Mouse (Mus musculus) kidney, adult 2 months (tissue): ENCODE measurements around the gene Ap4s1.

Experiments
- CTCF ChIP-seq: fragments of 200-500 bp; conservative IDR thresholded peaks from 2 replicates; pipeline ENCODE4 v1.5.1; 2011; ENCODE audit warnings: low read depth, mild to moderate bottlenecking, control low read depth, low read length, moderate library complexity, mixed read lengths; ENCODE audit not compliant: insufficient read depth, insufficient read length
- POLR2A ChIP-seq: fragments of 200-500 bp; IDR thresholded peaks from one replicate; pipeline ENCODE4 v1.6.1; 2011; ENCODE audit warnings: low read depth, low read length, control low read depth

DNA sequence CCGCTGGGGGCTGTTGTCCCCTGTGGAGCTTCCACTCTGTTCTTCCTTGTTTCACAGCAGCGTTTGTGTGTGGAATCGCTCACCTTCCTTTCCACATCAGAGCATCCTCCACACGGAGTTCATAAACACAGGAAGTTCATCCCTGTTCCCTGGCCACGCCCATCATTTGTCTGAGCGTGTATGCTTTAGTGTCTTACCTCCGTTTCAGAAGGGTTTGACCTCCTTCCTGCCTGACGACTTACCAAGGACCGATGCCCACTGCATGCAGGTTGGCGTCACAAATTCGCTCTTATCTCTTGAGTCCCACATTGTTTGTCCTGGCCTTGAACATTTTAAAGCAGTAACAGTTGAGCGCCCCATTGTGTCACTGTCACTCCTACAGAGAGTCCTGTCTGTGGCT, 14.9 kb downstream of the Ap4s1 start:
- no peak for TF ChIP-seq POLR2A
- no peak for TF ChIP-seq CTCF
